Mouse (Mus musculus): ENCODE measurements around the gene Sall2.
"Not testable (repeated sequence)": the region's sequence is repeated elsewhere in the genome, so short reads cannot be mapped to it uniquely, and the experiment has no call there.

The Sall2 gene

DNA sequence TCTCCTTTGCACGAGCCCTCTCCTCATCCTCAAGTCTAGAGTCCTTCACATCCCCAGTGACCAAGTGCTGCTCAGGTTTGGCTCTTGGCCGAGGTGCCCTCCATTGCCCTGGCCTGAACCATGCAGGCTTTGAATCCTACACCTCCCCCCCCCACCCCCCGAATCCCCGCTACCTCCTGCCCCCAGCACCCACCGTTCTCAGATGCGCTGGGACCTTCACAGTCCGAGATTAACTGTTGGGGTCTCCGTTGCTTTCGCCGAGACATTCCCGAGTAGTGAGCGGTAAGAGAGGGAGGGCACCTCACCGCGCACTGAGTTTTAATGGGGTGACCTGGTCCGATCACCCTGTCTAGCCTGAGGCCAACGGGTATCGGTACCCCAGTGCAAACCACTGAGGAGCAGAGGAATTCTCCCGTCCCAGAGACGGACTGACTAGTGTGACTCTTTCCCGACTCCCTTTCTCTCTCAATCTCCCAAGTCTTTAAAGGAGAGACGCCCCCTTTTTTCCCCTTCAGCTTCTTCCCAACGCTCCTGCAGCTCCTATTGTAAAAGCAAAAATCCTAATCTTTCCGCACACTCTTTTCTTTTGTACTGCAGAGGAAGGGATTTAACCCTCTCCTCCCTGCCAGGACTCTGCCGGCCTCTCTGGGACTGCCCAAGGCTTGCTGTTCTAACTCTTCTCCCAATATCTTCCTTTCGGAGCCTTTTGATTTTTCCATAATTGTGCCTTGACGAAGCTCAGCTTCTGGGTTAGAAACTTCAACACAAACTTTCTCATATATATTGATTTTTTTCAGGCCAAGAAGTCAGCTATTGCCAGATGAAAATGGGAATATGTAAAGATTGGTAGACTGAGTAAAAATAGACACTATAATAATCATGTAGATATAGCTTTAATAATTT is at the start of gene Sall2:
Gene Sall2 (minus strand): TSS at position 853 of the 903 bp plus-strand sequence.
- no peak for DNase-seq (ENCODE audit: low read depth)

DNA sequence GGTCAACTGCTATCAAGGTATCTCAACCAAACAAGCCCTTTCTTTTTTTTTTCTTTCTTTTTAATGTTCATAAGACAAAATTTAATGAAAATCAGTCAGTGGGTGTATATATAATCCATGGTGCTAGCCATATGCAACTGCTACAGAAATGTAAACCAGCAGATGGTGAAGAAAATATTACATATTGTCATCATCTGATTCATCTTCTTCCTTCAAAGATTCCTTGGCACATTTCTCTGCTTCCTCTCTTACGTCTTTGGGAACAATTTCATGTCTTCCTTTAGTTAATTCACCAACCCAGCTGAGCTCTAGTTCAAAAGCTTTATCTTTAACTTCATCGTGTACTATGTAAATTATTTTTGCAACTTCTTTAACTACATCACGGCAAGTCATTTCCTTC is 40.2 kb upstream of the Sall2 start:
- no peak for DNase-seq (ENCODE audit: low read depth)

DNA sequence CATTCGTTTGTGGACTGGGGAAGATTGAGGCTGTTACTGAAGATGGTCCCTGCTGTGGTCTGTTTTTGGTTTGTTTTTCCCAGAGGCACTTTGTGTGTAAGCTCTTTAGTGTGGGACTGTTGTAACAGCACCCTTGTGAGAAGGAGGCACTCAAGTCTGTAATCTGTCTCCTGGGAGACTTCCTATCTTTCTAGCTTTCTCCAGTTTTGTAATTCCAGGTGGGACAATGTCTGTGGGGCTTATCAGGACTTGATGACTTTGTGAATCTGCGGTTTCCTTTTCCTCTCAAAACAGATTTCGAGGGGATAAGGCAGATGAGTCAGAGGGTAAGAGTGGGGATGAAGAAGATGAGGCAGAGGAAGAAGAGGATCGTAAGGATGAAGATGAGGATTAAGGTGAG is 27.7 kb upstream of the Sall2 start, which contains the start of gene Olfr1513:
Gene Olfr1513 (minus strand): TSS at position 101 of the 400 bp plus-strand sequence.
- DNase-seq (ENCODE audit: low read depth): no peak

DNA sequence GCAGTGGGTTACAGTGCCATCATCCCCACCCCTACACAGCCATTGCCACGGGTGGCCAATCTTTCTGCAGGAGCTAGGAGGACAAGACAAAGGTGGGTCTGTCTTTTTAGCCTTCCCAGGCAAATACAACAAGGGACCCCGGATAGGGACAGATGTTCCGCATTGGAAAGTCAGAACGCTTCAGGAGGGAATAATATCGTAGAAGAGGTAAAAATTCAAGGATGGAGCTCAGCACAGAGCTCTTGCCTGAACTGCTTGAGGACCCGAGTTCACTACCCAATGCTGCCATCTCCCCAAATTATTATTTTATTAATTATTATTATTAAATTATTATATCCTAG is 10.9 kb upstream of the Sall2 start:
- DNase-seq (ENCODE audit: low read depth): no peak

DNA sequence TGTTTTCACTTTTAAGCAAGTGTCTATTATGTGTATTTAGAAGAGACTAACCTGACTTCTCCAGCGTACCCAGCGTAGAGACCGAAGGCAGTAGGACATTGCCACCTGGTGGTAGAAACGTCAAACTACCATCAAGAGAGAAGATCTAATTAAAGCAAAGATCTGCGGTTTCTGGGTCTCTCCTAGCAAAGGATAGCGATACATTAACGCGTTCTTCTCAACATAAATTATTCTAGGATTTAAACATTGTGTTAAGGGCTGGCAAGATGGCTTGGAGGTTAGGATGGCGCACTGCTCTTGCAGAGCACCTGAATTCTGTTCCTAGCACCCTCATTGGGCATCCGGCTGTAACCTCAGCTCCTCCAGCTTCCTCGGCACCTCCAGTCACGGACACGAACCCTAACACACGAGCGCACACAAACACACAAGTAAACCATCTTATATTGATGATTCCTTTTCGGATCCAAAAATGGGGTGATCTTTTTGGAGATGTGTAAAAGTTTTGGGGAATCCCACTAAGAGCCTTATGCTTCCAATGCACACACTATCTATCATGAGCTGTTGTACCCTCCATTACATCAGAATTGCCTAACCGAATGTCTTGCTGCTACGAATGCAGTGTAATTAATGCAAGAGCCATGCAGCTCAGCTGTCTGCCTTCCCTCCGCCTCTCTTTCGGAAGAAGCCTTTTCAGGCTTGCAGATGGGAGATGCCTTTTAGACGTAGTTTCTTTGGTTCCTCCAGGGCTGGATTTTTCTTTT is 10.4 kb upstream of the Sall2 start:
- peak; percentile 57 for DNase-seq (ENCODE audit: low read depth)

DNA sequence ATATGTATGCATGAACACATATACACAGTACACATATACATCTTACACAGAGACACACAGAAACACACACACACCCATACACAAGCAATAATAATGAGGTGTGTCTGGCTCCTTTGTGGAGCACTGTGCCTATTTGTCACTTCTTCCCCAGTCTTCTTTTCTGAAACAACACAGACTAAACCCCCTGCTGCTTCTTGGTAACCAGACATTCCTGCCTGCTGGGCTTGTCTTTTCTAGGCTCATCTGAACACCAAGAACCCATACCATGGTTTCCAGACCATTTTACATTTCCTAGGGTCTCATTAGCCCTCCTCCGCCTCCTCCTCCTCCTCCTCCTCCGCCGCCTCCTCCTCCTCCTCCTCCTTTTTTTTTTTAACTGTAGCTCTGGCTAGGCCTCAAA is 3.6 kb upstream of the Sall2 start:
- DNase-seq (ENCODE audit: low read depth): no peak

DNA sequence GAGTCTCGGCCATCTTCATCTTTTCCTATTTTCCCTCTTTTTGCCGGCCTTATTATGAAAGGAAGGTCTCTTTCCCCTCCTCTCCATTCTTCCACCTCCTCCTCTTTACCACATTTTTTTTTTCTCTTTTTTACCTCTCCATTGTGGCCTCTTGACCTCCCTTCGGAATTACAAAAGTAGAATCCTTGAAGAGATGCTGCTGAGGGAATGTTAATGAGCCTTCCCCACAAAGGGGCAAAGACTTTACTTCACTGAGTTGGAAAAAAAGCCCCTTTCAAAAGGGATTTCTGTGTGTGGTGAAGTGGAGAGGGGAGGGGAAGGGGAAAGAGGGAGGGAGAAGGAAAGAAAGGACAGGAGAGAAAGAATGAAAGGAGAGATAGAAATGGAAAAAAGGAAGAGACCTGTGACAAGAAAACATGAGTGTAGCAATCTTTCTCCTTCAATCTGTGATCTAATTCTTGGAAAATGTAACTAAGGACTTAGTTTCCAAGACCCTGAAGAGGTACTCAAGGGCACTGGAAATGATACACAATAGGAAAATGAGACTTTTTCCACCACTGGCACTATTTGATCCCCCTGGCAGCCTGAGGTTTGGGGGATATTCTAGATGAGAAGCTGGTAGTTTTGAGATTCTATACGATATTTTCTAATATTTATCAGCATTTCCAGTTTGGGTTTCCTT is 2.6 kb upstream of the Sall2 start:
- DNase-seq (ENCODE audit: low read depth): no peak

DNA sequence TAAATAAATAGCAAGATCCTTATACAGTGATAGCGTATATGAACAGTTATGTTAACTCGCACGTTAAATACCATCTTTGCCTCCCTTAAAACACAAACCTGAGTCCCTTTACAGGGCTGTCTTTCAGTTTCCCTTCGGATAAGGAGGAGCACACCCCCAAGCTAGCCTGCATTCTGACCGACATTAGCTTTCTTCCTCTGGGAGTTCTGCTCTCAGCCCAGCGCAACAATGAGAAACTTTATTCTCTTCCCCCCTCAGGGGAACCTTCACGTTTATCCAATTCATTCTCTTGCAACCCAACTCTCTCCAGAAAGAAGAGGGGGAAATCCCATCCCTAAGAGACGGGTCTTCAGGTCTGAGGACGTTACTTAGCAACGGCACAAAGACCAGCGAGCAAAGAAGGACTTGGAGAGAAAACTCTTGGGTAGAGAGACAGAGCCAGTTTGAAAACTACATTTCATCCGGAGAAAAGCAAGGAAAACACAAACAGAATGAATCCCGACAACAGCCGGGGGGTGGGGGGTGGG is 1.1 kb downstream of the Sall2 start:
- DNase-seq (ENCODE audit: low read depth): no peak

DNA sequence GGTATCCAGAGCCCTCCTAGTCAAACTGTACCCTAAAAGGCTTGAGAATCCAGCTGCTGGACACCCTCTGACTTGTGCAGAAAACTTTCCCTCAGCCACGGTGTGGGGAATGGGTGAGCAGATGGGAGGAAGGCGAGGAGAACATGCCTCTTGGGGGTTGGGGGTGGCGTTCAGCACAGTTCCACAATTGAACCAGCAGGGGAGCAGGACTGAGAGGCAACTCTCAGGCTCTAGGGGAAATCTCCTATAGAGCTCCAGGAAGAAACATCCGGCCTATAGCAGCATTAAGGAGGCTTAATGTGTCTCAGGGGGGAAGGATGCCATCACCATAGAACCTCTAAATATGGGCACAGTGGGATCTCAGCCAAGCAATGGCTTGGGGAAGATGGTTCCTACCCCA is 2.7 kb downstream of the Sall2 start:
- DNase-seq (ENCODE audit: low read depth): no peak

DNA sequence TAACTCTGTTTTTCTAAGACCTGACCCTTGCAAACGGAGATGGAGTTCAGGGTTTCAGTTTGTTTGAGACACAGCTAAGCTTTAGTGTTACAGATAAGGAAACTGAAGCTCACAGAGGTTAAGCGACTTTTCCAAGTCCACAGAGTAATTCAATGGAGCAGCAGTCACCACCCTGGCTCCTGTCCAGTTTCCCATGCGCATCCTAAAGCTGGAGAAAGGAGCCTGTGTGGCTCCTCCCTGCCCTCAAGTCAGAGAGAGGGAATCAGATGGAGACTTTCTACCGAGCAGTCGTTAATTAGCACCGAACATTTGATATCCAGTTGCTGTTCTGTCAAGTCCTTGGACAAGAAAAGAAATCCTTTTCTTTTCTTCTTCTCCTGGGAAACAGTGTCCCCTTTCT is 9.2 kb downstream of the Sall2 start:
- no peak for DNase-seq (ENCODE audit: low read depth)

DNA sequence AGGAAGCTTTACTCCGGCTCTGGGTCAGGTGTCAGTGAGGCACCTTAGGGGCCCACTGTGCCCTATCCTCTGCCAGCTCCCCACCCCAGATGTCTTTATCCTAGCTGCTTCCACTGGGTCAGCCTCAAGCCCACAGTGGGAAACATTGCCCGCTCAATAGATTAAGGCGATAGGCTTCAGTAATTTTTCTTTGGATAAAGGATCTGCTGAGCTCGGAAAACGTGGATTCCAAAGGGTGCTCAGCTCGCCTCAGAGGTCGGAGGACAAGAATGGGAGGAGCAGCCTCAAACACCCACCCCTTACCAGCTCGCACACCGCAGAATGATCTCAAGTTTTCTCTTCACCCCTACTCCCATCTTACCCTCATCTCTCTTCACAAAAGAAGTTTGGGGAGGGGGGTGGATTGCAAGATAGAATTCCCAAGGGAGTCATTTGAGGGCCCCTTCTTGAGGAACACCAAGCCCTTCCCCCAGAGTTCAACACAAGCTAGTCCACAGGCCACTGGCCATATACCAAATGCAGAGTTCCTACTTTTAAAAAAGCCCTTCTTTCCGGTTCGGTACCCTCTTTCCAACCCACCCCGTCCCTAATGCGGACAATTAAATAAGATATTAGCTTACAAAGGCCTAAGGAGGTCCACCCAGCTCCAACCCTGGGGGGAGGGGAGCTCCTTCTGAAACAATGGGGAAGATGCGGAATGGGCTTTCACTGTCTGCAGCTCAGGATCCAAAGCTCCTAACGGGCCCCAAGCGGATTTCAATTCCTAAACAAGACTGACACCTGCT is 11.9 kb downstream of the Sall2 start:
- no peak for DNase-seq (ENCODE audit: low read depth)

DNA sequence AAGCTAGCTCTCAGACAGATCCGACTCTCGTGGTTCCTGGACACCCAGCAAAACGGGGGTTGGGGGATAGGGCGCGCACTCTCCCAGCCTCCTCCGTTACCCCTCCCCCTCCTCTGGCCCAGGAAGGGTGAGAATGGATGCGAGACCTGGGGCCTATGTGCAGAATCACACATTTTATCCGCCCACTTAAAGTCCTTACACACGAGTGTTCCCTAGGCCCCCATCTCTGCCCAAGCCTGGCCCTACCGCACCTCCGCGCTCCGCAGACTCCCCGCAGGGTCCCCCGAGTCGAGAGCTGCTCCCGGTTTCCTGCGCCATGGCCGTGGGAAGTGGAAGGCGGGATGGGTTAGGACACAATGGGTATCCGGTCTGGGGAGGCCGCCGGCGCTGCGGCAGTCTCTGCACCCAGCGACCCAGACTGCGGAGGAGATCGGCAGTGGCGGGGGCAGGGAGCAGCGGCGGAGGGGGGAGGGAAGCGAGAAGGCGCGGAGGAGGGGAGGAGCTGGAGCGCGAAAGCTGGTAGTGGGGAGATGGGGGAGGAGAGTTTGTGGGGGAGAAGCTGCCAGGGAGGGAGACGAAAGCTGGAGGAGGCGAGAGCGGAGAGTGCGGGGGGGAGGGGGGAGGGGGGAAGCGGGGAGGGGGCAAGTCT is 12.6 kb downstream of the Sall2 start:
- DNase-seq (ENCODE audit: low read depth): no peak

DNA sequence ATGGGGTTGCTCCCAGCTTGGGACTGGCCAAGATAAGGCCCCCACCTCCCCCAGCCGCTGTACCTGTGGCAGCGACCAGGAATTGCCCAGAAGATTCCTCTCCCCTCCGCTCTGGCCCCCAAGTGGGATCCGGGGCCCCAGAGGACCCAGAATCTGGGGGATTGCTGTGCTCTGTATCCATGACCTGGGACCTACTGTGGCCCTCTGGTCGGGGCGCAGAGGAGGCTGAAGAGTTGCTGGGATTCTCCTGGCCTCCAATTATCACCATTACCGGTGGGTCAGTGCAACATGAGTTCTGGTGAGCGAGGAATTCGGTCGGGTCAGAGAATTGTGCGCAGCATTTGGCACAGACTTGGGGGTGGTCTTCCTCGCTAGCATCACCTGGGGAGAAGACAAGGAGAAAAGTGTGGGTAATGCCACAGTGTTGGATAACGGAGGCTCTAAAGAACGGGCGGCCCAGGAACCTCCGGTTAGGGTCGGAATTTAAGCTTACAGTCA is 13.2 kb downstream of the Sall2 start:
- no peak for DNase-seq (ENCODE audit: low read depth)

DNA sequence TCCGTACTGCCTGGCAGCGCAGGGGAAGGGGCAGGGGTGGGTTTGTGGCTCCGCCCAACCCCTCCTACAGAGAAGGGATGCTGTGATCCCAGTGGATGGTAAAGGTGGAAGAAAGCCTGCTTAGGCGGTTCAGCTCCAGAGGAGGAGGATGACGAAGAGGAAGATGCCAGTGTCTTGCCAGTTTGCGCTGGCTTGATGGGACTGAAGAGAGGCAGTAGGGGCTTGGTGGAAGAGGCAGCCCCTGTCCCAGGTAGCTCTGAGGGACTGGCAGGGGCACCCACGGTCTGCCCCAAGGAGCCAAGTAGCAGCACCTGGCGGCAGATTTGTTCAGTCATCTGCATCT is 13.8 kb downstream of the Sall2 start:
- no peak for DNase-seq (ENCODE audit: low read depth)

DNA sequence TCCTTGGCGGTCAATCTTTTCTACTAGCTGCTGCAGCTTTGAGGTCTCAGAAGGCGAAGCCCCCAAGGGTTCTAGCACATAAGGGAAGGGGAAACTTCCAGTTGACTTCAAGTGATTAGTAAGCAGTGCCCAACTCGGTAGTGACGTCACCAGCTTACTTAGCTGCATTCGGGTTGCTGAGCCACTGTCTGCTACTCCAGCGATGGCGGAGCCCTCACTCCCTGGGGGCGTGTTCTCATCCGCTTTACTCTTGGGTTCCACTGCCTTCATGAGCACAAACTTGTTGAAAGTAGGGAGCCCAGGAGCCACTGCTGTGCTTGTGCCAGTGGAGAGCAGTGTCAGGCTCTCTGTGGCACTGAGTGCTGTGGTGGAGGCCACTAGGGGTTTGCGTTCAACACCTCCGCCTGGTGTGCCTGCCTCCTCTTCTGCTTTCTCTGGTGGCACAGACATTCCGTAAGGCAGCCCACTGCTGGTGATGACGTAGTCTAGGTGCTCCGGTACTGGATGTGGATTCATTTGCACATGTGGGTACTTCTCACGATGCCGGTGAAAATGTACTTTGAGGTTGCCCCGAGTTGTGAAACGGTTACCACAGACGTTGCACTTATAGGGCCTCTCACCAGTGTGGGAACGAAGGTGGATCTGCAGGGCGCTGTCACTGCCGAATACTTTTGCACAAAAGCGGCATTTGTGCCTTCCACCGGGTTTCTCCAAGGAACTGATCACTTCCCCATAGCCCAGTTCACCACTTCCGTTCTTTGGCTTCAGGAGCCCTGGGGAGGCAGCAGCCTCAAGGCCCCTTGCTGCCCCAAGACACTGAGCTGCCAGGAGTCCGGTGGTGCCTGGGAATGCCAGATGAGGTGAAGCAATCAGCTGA is 14.4 kb downstream of the Sall2 start:
- DNase-seq (ENCODE audit: low read depth): no peak

DNA sequence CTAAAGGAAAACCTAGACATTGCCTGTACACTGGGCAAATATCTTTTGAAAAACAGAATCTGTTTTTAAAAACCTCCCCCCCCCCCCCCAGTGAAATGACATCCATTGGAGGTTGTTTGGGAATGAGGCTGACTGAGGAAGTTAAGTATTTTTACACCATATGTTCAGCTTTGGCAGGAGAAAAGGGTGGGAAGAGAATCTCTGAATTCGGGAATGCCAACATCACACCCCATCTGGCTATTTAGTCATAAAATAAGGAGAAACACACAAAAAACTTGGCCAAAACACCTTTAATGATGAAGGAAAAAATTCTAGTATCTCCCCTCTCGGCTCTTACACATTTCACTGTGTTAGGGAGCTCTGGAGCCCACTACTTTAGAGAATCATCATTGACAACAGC is 17.7 kb downstream of the Sall2 start:
- DNase-seq (ENCODE audit: low read depth): no peak

DNA sequence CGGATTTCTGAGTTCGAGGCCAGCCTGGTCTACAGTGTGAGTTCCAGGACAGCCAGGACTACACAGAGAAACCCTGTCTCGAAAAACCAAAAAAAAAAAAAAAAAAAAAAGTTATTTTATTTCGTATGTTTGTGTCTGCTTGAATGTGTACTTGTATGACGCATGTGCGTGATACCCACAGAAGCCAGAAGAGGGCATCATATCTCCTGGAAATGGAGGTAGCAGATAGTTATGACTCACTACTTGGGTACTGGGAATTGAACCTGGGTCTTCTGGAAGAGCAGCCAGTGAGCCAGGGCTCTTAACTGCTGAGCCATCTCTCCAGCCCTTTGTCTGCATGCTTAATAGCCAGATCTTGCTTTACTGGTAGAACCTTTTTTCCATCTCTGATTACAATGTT is 18.2 kb downstream of the Sall2 start:
- DNase-seq (ENCODE audit: low read depth): not testable (repeated sequence)

DNA sequence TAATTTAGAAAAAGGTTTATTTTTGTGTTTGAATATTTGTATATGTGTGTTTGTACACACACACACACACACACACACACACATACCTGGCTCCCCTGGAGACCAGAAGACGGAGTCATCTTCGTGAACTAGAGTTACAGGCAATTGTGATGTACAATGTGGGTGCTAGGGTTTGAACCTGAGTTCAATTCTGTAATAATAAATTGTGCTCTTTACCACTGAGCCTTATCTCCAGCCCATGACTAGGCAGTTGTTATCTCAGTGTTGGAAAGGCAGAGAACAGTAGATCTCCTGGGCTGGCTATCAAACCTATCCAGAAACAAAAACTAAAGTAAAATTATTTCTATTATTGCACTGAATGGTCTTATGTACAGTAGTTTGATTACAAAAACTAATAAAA is 22.5 kb downstream of the Sall2 start:
- DNase-seq (ENCODE audit: low read depth): peak; percentile 53

DNA sequence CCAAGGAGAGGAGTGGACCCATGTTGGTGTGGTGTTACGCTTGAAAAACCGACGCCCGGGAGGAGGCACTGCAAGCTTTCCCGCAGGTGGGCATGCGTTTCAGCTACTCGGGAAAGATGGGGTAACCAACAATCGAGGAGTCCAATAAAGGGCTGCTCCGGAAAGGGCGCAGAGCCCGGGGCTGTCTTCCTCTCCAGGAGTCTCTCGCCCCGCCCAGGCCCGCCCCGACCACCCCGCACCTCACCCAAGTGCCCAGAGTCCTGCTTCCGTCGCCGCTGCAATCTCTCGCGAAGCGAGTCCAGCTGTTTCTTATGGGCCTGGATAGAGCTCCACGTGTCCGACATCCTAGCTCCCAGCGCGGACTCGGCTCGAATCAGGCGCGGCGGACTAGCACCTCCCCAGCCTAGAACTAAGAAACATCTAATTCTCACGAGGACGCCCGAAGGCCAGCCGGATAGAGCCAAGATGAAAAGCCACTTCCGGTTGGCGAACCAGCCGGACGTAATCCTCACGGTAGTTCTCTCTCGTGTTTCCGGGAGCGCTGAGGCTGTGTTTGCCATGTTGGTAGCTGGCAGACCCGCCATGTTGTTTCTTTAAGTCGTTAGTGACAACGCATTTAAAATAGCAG is 23.8 kb downstream of the Sall2 start, which contains the start of gene Mettl3:
Gene Mettl3 (minus strand): TSS at position 485 of the 628 bp plus-strand sequence.
- peak; percentile 91 for DNase-seq (ENCODE audit: low read depth)
